Comparison of ENCODE assay signal across 17 mouse cellular contexts in the genomic region with DNA sequence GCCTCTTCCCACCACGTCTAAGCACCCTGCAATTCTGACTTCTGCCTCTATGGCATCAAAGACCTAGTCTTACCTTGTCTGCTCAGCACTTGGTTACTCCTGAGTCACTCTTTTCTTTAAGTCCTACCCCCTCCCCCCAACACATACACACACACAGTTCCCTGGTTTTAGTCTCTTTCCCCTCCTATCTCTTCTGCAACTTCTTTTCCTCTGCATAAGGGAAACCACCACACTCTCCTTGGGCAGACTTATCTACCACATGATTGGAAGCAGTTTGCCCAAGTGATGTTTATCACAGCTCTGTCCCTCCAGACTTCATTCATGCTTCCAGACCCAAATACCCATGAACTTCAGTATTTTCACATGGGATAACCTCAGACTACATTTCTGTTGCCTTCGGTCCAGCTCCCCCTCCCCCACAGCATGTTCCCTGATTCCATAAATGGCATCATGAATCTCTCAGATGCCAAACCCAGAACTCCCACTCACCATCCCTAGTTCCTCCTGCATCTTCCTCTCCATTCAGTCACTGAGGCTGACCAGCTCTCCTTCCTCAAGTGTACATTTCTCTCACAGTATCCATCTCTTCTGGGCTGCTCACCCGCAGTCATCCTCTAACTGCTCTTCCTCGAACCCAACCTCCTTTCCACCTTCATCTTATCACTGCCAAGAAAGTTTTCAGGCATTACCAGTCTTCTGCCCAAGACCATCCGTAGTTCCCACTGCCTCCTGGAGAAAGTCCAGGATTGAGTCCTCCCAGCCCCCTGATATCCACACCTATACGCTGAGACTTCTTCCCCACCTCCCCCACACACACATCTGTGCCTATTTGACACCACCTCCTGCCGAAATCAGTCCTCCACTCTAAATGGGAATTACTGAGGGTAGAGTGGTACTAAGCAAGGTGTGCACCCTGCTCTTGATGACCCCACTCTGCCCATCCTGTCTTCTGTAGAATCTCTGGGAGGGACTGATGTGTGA. TPM values are rescaled to one million over a fixed set of nuclear protein-coding genes. Genes with fewer than 3 reads are reported as not detected.
DNase-seq lines count a peak whose midpoint lies in the region; ATAC-seq and TF ChIP-seq lines count a peak whose summit lies in the region.
"Had no signal": no experiment of that assay in that cellular context is flagged by ENCODE, and none has a peak within 500 bp of the region (broad histone marks: within the 10 kb centered on the region; RNA-seq: fewer than 3 reads in every experiment).

No protein-coding gene starts in this region.

- peaks cover 12% of the 10 kb centered on the region for H3K36me3 ChIP-seq in hindbrain, embryonic 12.5 days
- no peaks in the 10 kb centered on the region for H3K36me3 ChIP-seq in hindbrain, embryonic 11.5 days (ENCODE audit: control insufficient read depth, insufficient read depth, low read length)
- H3K36me3 ChIP-seq in midbrain, embryonic 11.5 days (ENCODE audit: control insufficient read depth, insufficient read depth, low read length), result no peaks in the 10 kb centered on the region; the same call in 1 of the 2 replicates
- peaks cover 14% of the 10 kb centered on the region for H3K36me3 ChIP-seq in midbrain, embryonic 14.5 days (ENCODE audit: control insufficient read depth, insufficient read depth, low read length)
- no peaks in the 10 kb centered on the region for H3K36me3 ChIP-seq in stomach, postnatal 0 days (ENCODE audit: control insufficient read depth, insufficient read depth, low read length)

- 69% methylated on average over 7 of the region's 7 CpGs for WGBS in hindbrain, embryonic 12.5 days
- WGBS in hindbrain, embryonic 11.5 days, result 73% methylated on average over 7 of the region's 7 CpGs
- WGBS in midbrain, embryonic 11.5 days, result 70% methylated on average over 7 of the region's 7 CpGs
- WGBS in midbrain, embryonic 14.5 days, result 67% methylated on average over 7 of the region's 7 CpGs
- WGBS in stomach, postnatal 0 days, result 65% methylated on average over 7 of the region's 7 CpGs

- no peak for TF ChIP-seq EP300 in stomach, postnatal 0 days (optimal IDR thresholded peaks at IDR 0.05)

- H3K27ac ChIP-seq in hindbrain, embryonic 12.5 days, result no peak overlapping the region
- H3K27ac ChIP-seq in hindbrain, embryonic 11.5 days (ENCODE audit: low read depth, low read length), result no peak overlapping the region
- no peak overlapping the region for H3K27ac ChIP-seq in midbrain, embryonic 11.5 days (ENCODE audit: low read depth, low read length)
- H3K27ac ChIP-seq in midbrain, embryonic 14.5 days (replicated peaks; ENCODE audit: low read depth, low read length), result no peak overlapping the region
- peak overlapping the region; percentile 25 for H3K27ac ChIP-seq in bone marrow macrophage, adult 2 months (ENCODE audit: insufficient read depth, low read depth, low read length)
- no peak overlapping the region for H3K27ac ChIP-seq in stomach, postnatal 0 days (replicated peaks)

- peak overlapping the region; percentile 35; the same call in 1 of the 2 replicates for H3K9ac ChIP-seq in hindbrain, embryonic 12.5 days
- no peak overlapping the region; the same call in 1 of the 2 replicates for H3K9ac ChIP-seq in hindbrain, embryonic 11.5 days (ENCODE audit: low read depth, low read length)
- no peak overlapping the region for H3K9ac ChIP-seq in midbrain, embryonic 11.5 days (ENCODE audit: low read length)
- no peak overlapping the region for H3K9ac ChIP-seq in midbrain, embryonic 14.5 days (replicated peaks; ENCODE audit: low read length)
- H3K9ac ChIP-seq in stomach, postnatal 0 days (ENCODE audit: low read length), result no peak overlapping the region
- H3K9ac ChIP-seq: midbrain, embryonic 15.5 days had no signal

- no peak for TF ChIP-seq CTCF in bone marrow macrophage, adult 2 months (IDR thresholded peaks at IDR 0.05; ENCODE audit: low read depth, low read length)
- no peak for TF ChIP-seq CTCF in stomach, postnatal 0 days (IDR thresholded peaks at IDR 0.05; ENCODE audit: low read depth)

- no peak for ATAC-seq in hindbrain, embryonic 12.5 days (ENCODE audit: low FRiP score)
- ATAC-seq in hindbrain, embryonic 11.5 days (ENCODE audit: low FRiP score), result no peak
- no peak for ATAC-seq in midbrain, embryonic 11.5 days (ENCODE audit: low FRiP score)
- ATAC-seq in midbrain, embryonic 14.5 days (ENCODE audit: low FRiP score, low TSS enrichment), result no peak
- no peak for ATAC-seq in stomach, postnatal 0 days (ENCODE audit: low FRiP score, low TSS enrichment)
- ATAC-seq: intestine, embryonic 16.5 days had no signal

- peaks cover 39% of the 10 kb centered on the region for H3K4me1 ChIP-seq in hindbrain, embryonic 12.5 days
- peaks cover 14% of the 10 kb centered on the region for H3K4me1 ChIP-seq in hindbrain, embryonic 11.5 days (replicated peaks; ENCODE audit: control insufficient read depth, insufficient read depth, low read length)
- peaks cover 23% of the 10 kb centered on the region for H3K4me1 ChIP-seq in midbrain, embryonic 11.5 days (ENCODE audit: control insufficient read depth, insufficient read depth, low read length)
- peaks cover 22% of the 10 kb centered on the region for H3K4me1 ChIP-seq in midbrain, embryonic 14.5 days (ENCODE audit: control insufficient read depth, insufficient read depth, low read length)
- H3K4me1 ChIP-seq in bone marrow macrophage, adult 2 months (ENCODE audit: control insufficient read depth, insufficient read depth, low read length), result peaks cover 58% of the 10 kb centered on the region
- peaks cover 6% of the 10 kb centered on the region for H3K4me1 ChIP-seq in stomach, postnatal 0 days (replicated peaks; ENCODE audit: control insufficient read depth, insufficient read depth)

- 0 out of 2 replicates have a peak, but pooled peaks cover 3% of the 10 kb centered on the region for H3K27me3 ChIP-seq in hindbrain, embryonic 12.5 days
- no peaks in the 10 kb centered on the region for H3K27me3 ChIP-seq in hindbrain, embryonic 11.5 days (ENCODE audit: control insufficient read depth, insufficient read depth, low read length)
- H3K27me3 ChIP-seq in midbrain, embryonic 11.5 days (ENCODE audit: control insufficient read depth, insufficient read depth, low read length), result no peaks in the 10 kb centered on the region
- no peaks in the 10 kb centered on the region for H3K27me3 ChIP-seq in midbrain, embryonic 14.5 days (ENCODE audit: control insufficient read depth, insufficient read depth, low read length)
- H3K27me3 ChIP-seq in stomach, postnatal 0 days (ENCODE audit: control insufficient read depth, insufficient read depth, low read length), result no peaks in the 10 kb centered on the region
- H3K27me3 ChIP-seq: CH12.LX; midbrain, embryonic 15.5 days had no signal

- TF ChIP-seq POLR2A in bone marrow macrophage, adult 2 months (IDR thresholded peaks at IDR 0.05; ENCODE audit: borderline replicate concordance, low read depth, low read length), result no peak

- no peak overlapping the region for H3K4me3 ChIP-seq in hindbrain, embryonic 12.5 days
- H3K4me3 ChIP-seq in hindbrain, embryonic 11.5 days (ENCODE audit: low read depth, low read length), result no peak overlapping the region
- no peak overlapping the region for H3K4me3 ChIP-seq in midbrain, embryonic 11.5 days (ENCODE audit: low read depth, low read length)
- no peak overlapping the region for H3K4me3 ChIP-seq in midbrain, embryonic 14.5 days (replicated peaks; ENCODE audit: low read depth, low read length)
- H3K4me3 ChIP-seq in bone marrow macrophage, adult 2 months (ENCODE audit: insufficient read depth, low read length), result no peak overlapping the region
- no peak overlapping the region for H3K4me3 ChIP-seq in stomach, postnatal 0 days (ENCODE audit: low read depth, low read length)
- H3K4me3 ChIP-seq: midbrain, embryonic 15.5 days had no signal

- DNase-seq in hindbrain, embryonic 11.5 days (ENCODE audit: low spot score), result no peak
- peak; percentile 47 for DNase-seq in midbrain, embryonic 11.5 days (ENCODE audit: low spot score, missing footprints)
- no peak for DNase-seq in midbrain, embryonic 14.5 days
- DNase-seq in stomach, postnatal 0 days (ENCODE audit: low spot score), result peak; percentile 11
- DNase-seq in adipocyte (ENCODE audit: low spot score), result no peak
- DNase-seq: adrenal gland, postnatal 10 days; cerebellum, postnatal 25 days; gastrocnemius, postnatal 10 days; kidney, postnatal 36 days; lung, postnatal 14 days had no signal

- H3K4me2 ChIP-seq in hindbrain, embryonic 12.5 days (replicated peaks), result no peak overlapping the region
- no peak overlapping the region for H3K4me2 ChIP-seq in hindbrain, embryonic 11.5 days (replicated peaks; ENCODE audit: low read depth, low read length)
- H3K4me2 ChIP-seq in midbrain, embryonic 11.5 days, result no peak overlapping the region
- no peak overlapping the region for H3K4me2 ChIP-seq in midbrain, embryonic 14.5 days (ENCODE audit: low read length)
- no peak overlapping the region for H3K4me2 ChIP-seq in stomach, postnatal 0 days (replicated peaks; ENCODE audit: low read depth)
- H3K4me2 ChIP-seq: heart, embryonic 11.5 days; midbrain, embryonic 15.5 days had no signal

- H3K9me3 ChIP-seq in hindbrain, embryonic 12.5 days (replicated peaks), result no peaks in the 10 kb centered on the region
- H3K9me3 ChIP-seq in hindbrain, embryonic 11.5 days (ENCODE audit: control insufficient read depth, low read length), result no peaks in the 10 kb centered on the region
- H3K9me3 ChIP-seq in midbrain, embryonic 11.5 days (ENCODE audit: control insufficient read depth, low read length), result no peaks in the 10 kb centered on the region
- H3K9me3 ChIP-seq in midbrain, embryonic 14.5 days (ENCODE audit: control insufficient read depth, low read length), result no peaks in the 10 kb centered on the region
- no peaks in the 10 kb centered on the region for H3K9me3 ChIP-seq in stomach, postnatal 0 days (ENCODE audit: control insufficient read depth, low read length)
- H3K9me3 ChIP-seq: hindbrain, embryonic 10.5 days; midbrain, embryonic 15.5 days had no signal

RNA-seq across cellular contexts. Expression of a gene that starts 1.3 kb away (rescaled TPM):
- 103 and 130 TPM in 2 replicates for polyA plus RNA-seq in hindbrain, embryonic 12.5 days (2016; fragmentation: Nextera tagmentation; extraction: Ambion mirVana)
- 122 and 131 TPM in 2 replicates for polyA plus RNA-seq in hindbrain, embryonic 11.5 days (2014; fragmentation: Nextera tagmentation; extraction: Ambion mirVana)
- polyA plus RNA-seq in midbrain, embryonic 11.5 days (2014; fragmentation: Nextera tagmentation; extraction: Ambion mirVana), result 100 and 106 TPM in 2 replicates
- polyA plus RNA-seq in midbrain, embryonic 14.5 days (2014; fragmentation: Nextera tagmentation; extraction: Ambion mirVana), result 164 and 190 TPM in 2 replicates
- polyA plus RNA-seq in bone marrow macrophage, adult 2 months (2012; ENCODE audit: insufficient read depth, insufficient read length, missing spikeins), result 27.5 and 34.0 TPM in 2 replicates
- 106 and 119 TPM in 2 replicates for polyA plus RNA-seq in stomach, postnatal 0 days (2015; fragmentation: Nextera tagmentation; extraction: Ambion mirVana)

RNA-seq across cellular contexts. Expression of a gene that starts 3.5 kb away (rescaled TPM):
- polyA plus RNA-seq in hindbrain, embryonic 12.5 days (2016; fragmentation: Nextera tagmentation; extraction: Ambion mirVana), result 25.9 and 28.7 TPM in 2 replicates
- polyA plus RNA-seq in hindbrain, embryonic 11.5 days (2014; fragmentation: Nextera tagmentation; extraction: Ambion mirVana), result 15.7 and 22.9 TPM in 2 replicates
- 16.9 and 18.2 TPM in 2 replicates for polyA plus RNA-seq in midbrain, embryonic 11.5 days (2014; fragmentation: Nextera tagmentation; extraction: Ambion mirVana)
- polyA plus RNA-seq in midbrain, embryonic 14.5 days (2014; fragmentation: Nextera tagmentation; extraction: Ambion mirVana), result 20.0 and 27.7 TPM in 2 replicates
- polyA plus RNA-seq in bone marrow macrophage, adult 2 months (2012; ENCODE audit: insufficient read depth, insufficient read length, missing spikeins), result 9.3 and 14.2 TPM in 2 replicates
- polyA plus RNA-seq in stomach, postnatal 0 days (2015; fragmentation: Nextera tagmentation; extraction: Ambion mirVana), result 5.0 and 6.8 TPM in 2 replicates

RNA-seq across cellular contexts. Expression of a gene that starts 10.2 kb away (rescaled TPM):
- polyA plus RNA-seq in hindbrain, embryonic 12.5 days (2016; fragmentation: Nextera tagmentation; extraction: Ambion mirVana), result 77.5 and 85.3 TPM in 2 replicates
- polyA plus RNA-seq in hindbrain, embryonic 11.5 days (2014; fragmentation: Nextera tagmentation; extraction: Ambion mirVana), result 61.8 and 105 TPM in 2 replicates
- 61.6 and 70.4 TPM in 2 replicates for polyA plus RNA-seq in midbrain, embryonic 11.5 days (2014; fragmentation: Nextera tagmentation; extraction: Ambion mirVana)
- polyA plus RNA-seq in midbrain, embryonic 14.5 days (2014; fragmentation: Nextera tagmentation; extraction: Ambion mirVana), result 61.5 and 73.0 TPM in 2 replicates
- polyA plus RNA-seq in bone marrow macrophage, adult 2 months (2012; ENCODE audit: insufficient read depth, insufficient read length, missing spikeins), result 109 and 111 TPM in 2 replicates
- polyA plus RNA-seq in stomach, postnatal 0 days (2015; fragmentation: Nextera tagmentation; extraction: Ambion mirVana), result 27.7 and 32.0 TPM in 2 replicates

RNA-seq across cellular contexts. Expression of a gene that starts 50.3 kb away (rescaled TPM):
- polyA plus RNA-seq in hindbrain, embryonic 12.5 days (2016; fragmentation: Nextera tagmentation; extraction: Ambion mirVana), result 11.6 and 12.4 TPM in 2 replicates
- polyA plus RNA-seq in hindbrain, embryonic 11.5 days (2014; fragmentation: Nextera tagmentation; extraction: Ambion mirVana), result 6.0 and 7.2 TPM in 2 replicates
- polyA plus RNA-seq in midbrain, embryonic 11.5 days (2014; fragmentation: Nextera tagmentation; extraction: Ambion mirVana), result 5.0 and 5.9 TPM in 2 replicates
- polyA plus RNA-seq in midbrain, embryonic 14.5 days (2014; fragmentation: Nextera tagmentation; extraction: Ambion mirVana), result 15.8 and 17.5 TPM in 2 replicates
- polyA plus RNA-seq in bone marrow macrophage, adult 2 months (2012; ENCODE audit: insufficient read depth, insufficient read length, missing spikeins), result 0.38 and 0.39 TPM in 2 replicates
- polyA plus RNA-seq in stomach, postnatal 0 days (2015; fragmentation: Nextera tagmentation; extraction: Ambion mirVana), result 8.0 and 10.5 TPM in 2 replicates

Comparison
In these comparisons a context has a peak if more than half of its experiments do, and no peak if none do; other contexts are left out.
1. DNase-seq: peak in midbrain, embryonic 11.5 days (single experiment) and stomach, postnatal 0 days (single experiment); none in hindbrain, embryonic 11.5 days (single experiment), midbrain, embryonic 14.5 days (single experiment) and adipocyte (single experiment).